Mouse (Mus musculus): ENCODE measurements around the gene Cd9.

- TF ChIP-seq CTCF (IDR thresholded peaks at IDR 0.05; ENCODE audit: low read depth), result peak; percentile 95
- no peak for TF ChIP-seq EP300 (optimal IDR thresholded peaks at IDR 0.05)
Measured at GRCm38 (mm10) chr6:125426383-125427360, 67.9 kb downstream of the Cd9 start.

Data from stomach, postnatal 0 days (tissue).